Mouse (Mus musculus): ENCODE measurements around the gene Fbxl16.

- TF ChIP-seq CTCF (IDR thresholded peaks at IDR 0.05; ENCODE audit: low read depth, low read length) (no peak), POLR2A (IDR thresholded peaks at IDR 0.05; ENCODE audit: extremely low read depth, insufficient read depth, low read length) (no peak)
Observed at GRCm38 (mm10) chr17:25786781-25787504, 21.9 kb upstream of the Fbxl16 start.

Data from liver, adult 2 months (tissue).